Mouse (Mus musculus) thymus, postnatal 25 days (tissue): ENCODE measurements around the gene Gm21788.
"Not testable (repeated sequence)": the region's sequence is repeated elsewhere in the genome, so short reads cannot be mapped to it uniquely, and the experiment has no call there.

Source experiments
- DNase-seq: peaks from one replicate; pipeline ENCODE4 v3.0.0; 2022

Gene Gm21788

GRCm38 (mm10) chrY:7404710-7405109, at the start of gene Gm21788:
Gm21788 (plus strand) TSS chrY:7405010.
- DNase-seq, result not testable (repeated sequence)
